In genomic region chr1:79736408-79736807, GRCm38 (mm10) we compare ENCODE assay signal across 21 mouse cellular contexts.
"Had no signal": no experiment of that assay in that cellular context is flagged by ENCODE, and none has a peak within 500 bp of the region (broad histone marks: within the 10 kb centered on the region; RNA-seq: fewer than 3 reads in every experiment).

No protein-coding gene starts in this region.

- DNase-seq: liver, postnatal 0 days; lung, adult 2 months; lung, postnatal 14 days; lung, postnatal 36 days; retina, postnatal 1 day; right cerebral cortex, adult 18-20 months; right cerebral cortex, postnatal 25 days; right cerebral cortex, postnatal 4 days; spleen, adult 18-20 months; thymus, adult 2 months; thymus, postnatal 25 days; thymus, postnatal 4 days had no signal

- H3K4me1 ChIP-seq: liver, embryonic 15.5 days; midbrain, embryonic 10.5 days; midbrain, embryonic 13.5 days; midbrain, embryonic 15.5 days; neural tube, embryonic 15.5 days had no signal

- H3K9me3 ChIP-seq: liver, embryonic 15.5 days; lung, embryonic 15.5 days; midbrain, embryonic 10.5 days; midbrain, embryonic 13.5 days; midbrain, embryonic 15.5 days; neural tube, embryonic 13.5 days; neural tube, embryonic 15.5 days had no signal

- H3K27me3 ChIP-seq: liver, embryonic 15.5 days; lung, embryonic 15.5 days; midbrain, embryonic 13.5 days; midbrain, embryonic 15.5 days; neural tube, embryonic 13.5 days; neural tube, embryonic 15.5 days had no signal

- H3K4me3 ChIP-seq: liver, embryonic 15.5 days; lung, embryonic 15.5 days; midbrain, embryonic 10.5 days; midbrain, embryonic 13.5 days; midbrain, embryonic 15.5 days; myocyte; neural tube, embryonic 13.5 days; neural tube, embryonic 15.5 days had no signal

- H3K4me2 ChIP-seq: liver, embryonic 15.5 days; lung, embryonic 15.5 days; midbrain, embryonic 13.5 days; midbrain, embryonic 15.5 days; neural tube, embryonic 13.5 days; neural tube, embryonic 15.5 days had no signal

- H3K36me3 ChIP-seq: lung, embryonic 15.5 days; midbrain, embryonic 15.5 days had no signal

- H3K9ac ChIP-seq: liver, embryonic 15.5 days; liver, postnatal 0 days; lung, embryonic 15.5 days; midbrain, embryonic 13.5 days; midbrain, embryonic 15.5 days; neural tube, embryonic 13.5 days; neural tube, embryonic 15.5 days had no signal

- H3K27ac ChIP-seq: liver, embryonic 15.5 days; lung, embryonic 15.5 days; midbrain, embryonic 10.5 days; midbrain, embryonic 13.5 days; midbrain, embryonic 15.5 days; neural tube, embryonic 13.5 days; neural tube, embryonic 15.5 days had no signal

- ATAC-seq: liver, postnatal 0 days; lung, postnatal 0 days; midbrain, embryonic 13.5 days; midbrain, embryonic 15.5 days had no signal
